37 mouse cellular contexts compared by ENCODE assay signal in genomic region chr4:63359861-63360260, GRCm38 (mm10). TPM values are rescaled to one million over a fixed set of nuclear protein-coding genes. Genes with fewer than 3 reads are reported as not detected.
A peak's percentile ranks its signal among the peaks of the same experiment; 100 is the strongest.
DNase-seq lines count a peak whose midpoint lies in the region; ATAC-seq lines count a peak whose summit lies in the region.
"Had no signal": no experiment of that assay in that cellular context is flagged by ENCODE, and none has a peak within 500 bp of the region (broad histone marks: within the 10 kb centered on the region; RNA-seq: fewer than 3 reads in every experiment).

No protein-coding gene starts in this region.

- H3K9ac ChIP-seq in hindbrain, embryonic 13.5 days: no peak overlapping the region
- no peak overlapping the region for H3K9ac ChIP-seq in neural tube, embryonic 14.5 days (replicated peaks; ENCODE audit: low read depth, low read length)
- no peak overlapping the region for H3K9ac ChIP-seq in neural tube, embryonic 15.5 days (replicated peaks)
- H3K9ac ChIP-seq in liver, embryonic 16.5 days (ENCODE audit: low read depth, low read length): no peak overlapping the region
- H3K9ac ChIP-seq: embryonic facial prominence, embryonic 13.5 days; forebrain, embryonic 15.5 days; heart, embryonic 13.5 days; liver, embryonic 14.5 days had no signal

- no peak overlapping the region for H3K4me3 ChIP-seq in hindbrain, embryonic 13.5 days
- no peak overlapping the region for H3K4me3 ChIP-seq in hindbrain, embryonic 10.5 days
- no peak overlapping the region for H3K4me3 ChIP-seq in neural tube, embryonic 14.5 days (ENCODE audit: low read depth, low read length)
- no peak overlapping the region for H3K4me3 ChIP-seq in neural tube, embryonic 15.5 days (replicated peaks)
- no peak overlapping the region for H3K4me3 ChIP-seq in liver, embryonic 16.5 days (ENCODE audit: low read depth, low read length)
- H3K4me3 ChIP-seq: embryonic facial prominence, embryonic 13.5 days; forebrain, embryonic 10.5 days; forebrain, embryonic 15.5 days; heart, embryonic 13.5 days; megakaryocyte, embryonic 14.5 days had no signal

- intact Hi-C loops in left cerebral cortex, postnatal 10 days (cut with DNase I): no loop called here

- no peak overlapping the region for H3K4me2 ChIP-seq in hindbrain, embryonic 13.5 days
- no peak overlapping the region for H3K4me2 ChIP-seq in neural tube, embryonic 14.5 days (ENCODE audit: low read depth, low read length)
- no peak overlapping the region for H3K4me2 ChIP-seq in neural tube, embryonic 15.5 days
- H3K4me2 ChIP-seq in liver, embryonic 16.5 days (ENCODE audit: low read depth, low read length): no peak overlapping the region
- H3K4me2 ChIP-seq: embryonic facial prominence, embryonic 13.5 days; forebrain, embryonic 15.5 days; heart, embryonic 13.5 days had no signal

- H3K4me1 ChIP-seq in hindbrain, embryonic 13.5 days (replicated peaks): peaks cover 12% of the 10 kb centered on the region
- peaks cover 9% of the 10 kb centered on the region for H3K4me1 ChIP-seq in hindbrain, embryonic 10.5 days (replicated peaks)
- H3K4me1 ChIP-seq in neural tube, embryonic 14.5 days (ENCODE audit: control insufficient read depth, insufficient read depth, low read length): no peaks in the 10 kb centered on the region
- no peaks in the 10 kb centered on the region for H3K4me1 ChIP-seq in neural tube, embryonic 15.5 days
- H3K4me1 ChIP-seq in liver, embryonic 16.5 days (ENCODE audit: control insufficient read depth, low read depth, low read length): no peaks in the 10 kb centered on the region
- H3K4me1 ChIP-seq: embryonic facial prominence, embryonic 13.5 days; forebrain, embryonic 10.5 days; forebrain, embryonic 15.5 days had no signal

- WGBS in hindbrain, embryonic 13.5 days: 61% methylated on average over 6 of the region's 6 CpGs
- WGBS in hindbrain, embryonic 10.5 days: 79% methylated on average over 6 of the region's 6 CpGs
- WGBS in neural tube, embryonic 14.5 days: 59% methylated on average over 6 of the region's 6 CpGs
- WGBS in neural tube, embryonic 15.5 days: 64% methylated on average over 6 of the region's 6 CpGs
- 52% methylated on average over 6 of the region's 6 CpGs for WGBS in liver, embryonic 16.5 days (ENCODE audit: insufficient replicate concordance)

- H3K36me3 ChIP-seq in hindbrain, embryonic 13.5 days: no peaks in the 10 kb centered on the region
- no peaks in the 10 kb centered on the region for H3K36me3 ChIP-seq in hindbrain, embryonic 10.5 days
- H3K36me3 ChIP-seq in neural tube, embryonic 14.5 days (ENCODE audit: control insufficient read depth, insufficient read depth, low read length): no peaks in the 10 kb centered on the region
- H3K36me3 ChIP-seq in neural tube, embryonic 15.5 days: no peaks in the 10 kb centered on the region
- H3K36me3 ChIP-seq in liver, embryonic 16.5 days (ENCODE audit: control insufficient read depth, insufficient read depth): no peaks in the 10 kb centered on the region
- H3K36me3 ChIP-seq: embryonic facial prominence, embryonic 13.5 days; forebrain, embryonic 10.5 days; forebrain, embryonic 15.5 days; G1E; heart, embryonic 13.5 days had no signal

- no peaks in the 10 kb centered on the region for H3K9me3 ChIP-seq in hindbrain, embryonic 13.5 days
- no peaks in the 10 kb centered on the region for H3K9me3 ChIP-seq in hindbrain, embryonic 10.5 days
- H3K9me3 ChIP-seq in neural tube, embryonic 14.5 days (ENCODE audit: control insufficient read depth, low read length): no peaks in the 10 kb centered on the region
- no peaks in the 10 kb centered on the region for H3K9me3 ChIP-seq in neural tube, embryonic 15.5 days (replicated peaks)
- no peaks in the 10 kb centered on the region for H3K9me3 ChIP-seq in liver, embryonic 16.5 days (replicated peaks; ENCODE audit: control insufficient read depth, low read length)
- H3K9me3 ChIP-seq: embryonic facial prominence, embryonic 13.5 days; forebrain, embryonic 10.5 days; forebrain, embryonic 15.5 days; heart, embryonic 13.5 days; megakaryocyte, embryonic 14.5 days had no signal

- no peak for DNase-seq in hindbrain, embryonic 10.5 days (ENCODE audit: low spot score)
- no peak for DNase-seq in left cerebral cortex, postnatal 10 days (ENCODE audit: extremely low spot score in 1 of 2, low spot score in 2 of 2)
- no peak for DNase-seq in thymus, postnatal 4 days
- DNase-seq: adrenal gland, postnatal 25 days; cerebellum, adult 11-12 months; cerebellum, postnatal 10 days; heart, postnatal 10 days; kidney, adult 11 months; kidney, postnatal 14 days; layer of hippocampus, adult 9-11 months; lung, postnatal 4 days; midbrain, embryonic 14.5 days; right cerebral cortex, adult 18-20 months; spleen, adult 18-20 months; thymus, postnatal 14 days had no signal

- ATAC-seq in hindbrain, embryonic 13.5 days (ENCODE audit: low FRiP score): 0 out of 2 replicates have a peak, but pooled peaks have one; percentile 9
- 0 out of 2 replicates have a peak, but pooled peaks have one; percentile 7 for ATAC-seq in neural tube, embryonic 14.5 days (ENCODE audit: low read depth)
- ATAC-seq in neural tube, embryonic 15.5 days (ENCODE audit: low FRiP score): no peak
- peak; percentile 69 for ATAC-seq in liver, embryonic 16.5 days (ENCODE audit: low read depth)
- ATAC-seq: forebrain, embryonic 15.5 days; inflammation-experienced regulatory T-cells, adult 6 months had no signal

- H3K27ac ChIP-seq in hindbrain, embryonic 13.5 days: no peak overlapping the region
- no peak overlapping the region for H3K27ac ChIP-seq in hindbrain, embryonic 10.5 days
- no peak overlapping the region for H3K27ac ChIP-seq in neural tube, embryonic 14.5 days (ENCODE audit: low read depth, low read length)
- no peak overlapping the region for H3K27ac ChIP-seq in neural tube, embryonic 15.5 days (replicated peaks)
- H3K27ac ChIP-seq in liver, embryonic 16.5 days (ENCODE audit: low read length): no peak overlapping the region
- H3K27ac ChIP-seq: embryonic facial prominence, embryonic 13.5 days; forebrain, embryonic 10.5 days; forebrain, embryonic 15.5 days; heart, embryonic 13.5 days; liver, embryonic 14.5 days had no signal

- H3K27me3 ChIP-seq in hindbrain, embryonic 13.5 days: no peaks in the 10 kb centered on the region
- no peaks in the 10 kb centered on the region for H3K27me3 ChIP-seq in hindbrain, embryonic 10.5 days (ENCODE audit: insufficient read depth, poor library complexity, severe bottlenecking)
- H3K27me3 ChIP-seq in neural tube, embryonic 14.5 days (ENCODE audit: control insufficient read depth, insufficient read depth, low read length): no peaks in the 10 kb centered on the region
- no peaks in the 10 kb centered on the region for H3K27me3 ChIP-seq in neural tube, embryonic 15.5 days (replicated peaks)
- H3K27me3 ChIP-seq in liver, embryonic 16.5 days (ENCODE audit: control insufficient read depth, insufficient read depth, low read depth, low read length): no peaks in the 10 kb centered on the region
- H3K27me3 ChIP-seq: embryonic facial prominence, embryonic 13.5 days; forebrain, embryonic 15.5 days; heart, embryonic 13.5 days had no signal

RNA-seq across cellular contexts. Expression of gene Orm2, which starts 2.4 kb away (rescaled TPM):
- not detected in 2 replicates for polyA plus RNA-seq in hindbrain, embryonic 13.5 days (2015; fragmentation: Nextera tagmentation; extraction: Ambion mirVana)
- polyA plus RNA-seq in hindbrain, embryonic 10.5 days (2016; fragmentation: Nextera tagmentation; extraction: Ambion mirVana): not detected in 2 replicates
- polyA plus RNA-seq in neural tube, embryonic 14.5 days (2014; fragmentation: Nextera tagmentation; extraction: Ambion mirVana): not detected in 2 replicates
- polyA plus RNA-seq in neural tube, embryonic 15.5 days (2015; fragmentation: Nextera tagmentation; extraction: Ambion mirVana): not detected in 2 replicates
- polyA plus RNA-seq in liver, embryonic 16.5 days (2015; fragmentation: Nextera tagmentation; extraction: Ambion mirVana): not detected in 2 replicates
- not detected for total RNA-seq in left cerebral cortex, postnatal 10 days (2021)
- total RNA-seq: common myeloid progenitor, adult 5-6 weeks; G1E; heart, postnatal 10 days; hematopoietic stem cell, adult 5-6 weeks; left cerebral cortex, postnatal 14 days; monocyte, adult 5-6 weeks had no signal
- polyA plus RNA-seq: embryonic facial prominence, embryonic 13.5 days; forebrain, embryonic 10.5 days; forebrain, embryonic 15.5 days; G1E; heart, embryonic 13.5 days; kidney, embryonic 14.5 days; limb, embryonic 11.5 days; liver, embryonic 14.5 days; lung, embryonic 16.5 days; midbrain, embryonic 14.5 days; neural tube, embryonic 11.5 days; stomach, embryonic 16.5 days had no signal

RNA-seq across cellular contexts. Expression of gene Orm3, which starts 3.9 kb away (rescaled TPM):
- polyA plus RNA-seq in hindbrain, embryonic 13.5 days (2015; fragmentation: Nextera tagmentation; extraction: Ambion mirVana): not detected in 2 replicates
- not detected in 2 replicates for polyA plus RNA-seq in hindbrain, embryonic 10.5 days (2016; fragmentation: Nextera tagmentation; extraction: Ambion mirVana)
- polyA plus RNA-seq in neural tube, embryonic 14.5 days (2014; fragmentation: Nextera tagmentation; extraction: Ambion mirVana): not detected in 2 replicates
- not detected in 2 replicates for polyA plus RNA-seq in neural tube, embryonic 15.5 days (2015; fragmentation: Nextera tagmentation; extraction: Ambion mirVana)
- not detected in 2 replicates for polyA plus RNA-seq in liver, embryonic 16.5 days (2015; fragmentation: Nextera tagmentation; extraction: Ambion mirVana)
- total RNA-seq in left cerebral cortex, postnatal 10 days (2021): not detected
- total RNA-seq: common myeloid progenitor, adult 5-6 weeks; G1E; gastrocnemius, adult 8-10 months; hematopoietic stem cell, adult 5-6 weeks; left cerebral cortex, postnatal 14 days; monocyte, adult 5-6 weeks had no signal
- polyA plus RNA-seq: embryonic facial prominence, embryonic 13.5 days; forebrain, embryonic 10.5 days; forebrain, embryonic 15.5 days; G1E; heart, embryonic 13.5 days; kidney, embryonic 14.5 days; limb, embryonic 11.5 days; liver, embryonic 14.5 days; lung, embryonic 16.5 days; midbrain, embryonic 14.5 days; neural tube, embryonic 11.5 days; stomach, embryonic 16.5 days had no signal

RNA-seq across cellular contexts. Expression of gene Orm1, which starts 15.5 kb away (rescaled TPM):
- not detected in 2 replicates for polyA plus RNA-seq in hindbrain, embryonic 13.5 days (2015; fragmentation: Nextera tagmentation; extraction: Ambion mirVana)
- polyA plus RNA-seq in hindbrain, embryonic 10.5 days (2016; fragmentation: Nextera tagmentation; extraction: Ambion mirVana): not detected in 2 replicates
- not detected in 2 replicates for polyA plus RNA-seq in neural tube, embryonic 14.5 days (2014; fragmentation: Nextera tagmentation; extraction: Ambion mirVana)
- polyA plus RNA-seq in neural tube, embryonic 15.5 days (2015; fragmentation: Nextera tagmentation; extraction: Ambion mirVana): not detected in 2 replicates
- 1.0 and 1.1 TPM in 2 replicates for polyA plus RNA-seq in liver, embryonic 16.5 days (2015; fragmentation: Nextera tagmentation; extraction: Ambion mirVana)
- total RNA-seq in left cerebral cortex, postnatal 10 days (2021): not detected
- total RNA-seq: G1E; left cerebral cortex, postnatal 14 days; monocyte, adult 5-6 weeks had no signal
- polyA plus RNA-seq: embryonic facial prominence, embryonic 13.5 days; forebrain, embryonic 10.5 days; forebrain, embryonic 15.5 days; G1E; heart, embryonic 13.5 days; inflammation-experienced regulatory T-cells, adult 6 months; kidney, embryonic 14.5 days; limb, embryonic 11.5 days; liver, embryonic 14.5 days; lung, embryonic 16.5 days; midbrain, embryonic 14.5 days; neural tube, embryonic 11.5 days had no signal

RNA-seq across cellular contexts. Expression of gene Akna, which starts 43.3 kb away (rescaled TPM):
- 6.0 and 6.2 TPM in 2 replicates for polyA plus RNA-seq in hindbrain, embryonic 13.5 days (2015; fragmentation: Nextera tagmentation; extraction: Ambion mirVana)
- polyA plus RNA-seq in hindbrain, embryonic 10.5 days (2016; fragmentation: Nextera tagmentation; extraction: Ambion mirVana): 10.8 and 13.0 TPM in 2 replicates
- polyA plus RNA-seq in neural tube, embryonic 14.5 days (2014; fragmentation: Nextera tagmentation; extraction: Ambion mirVana): 2.5 and 3.8 TPM in 2 replicates
- polyA plus RNA-seq in neural tube, embryonic 15.5 days (2015; fragmentation: Nextera tagmentation; extraction: Ambion mirVana): 3.1 and 7.3 TPM in 2 replicates
- 5.1 and 6.1 TPM in 2 replicates for polyA plus RNA-seq in liver, embryonic 16.5 days (2015; fragmentation: Nextera tagmentation; extraction: Ambion mirVana)
- total RNA-seq in left cerebral cortex, postnatal 10 days (2021): 1 to 10 TPM; 3.4 to 4.8 TPM
